Mouse (Mus musculus) cerebral cortex, adult 2 months (tissue): ENCODE results near the gene Snd1.

Source experiments
- WGBS: fragments of 180-500 bp; shearing (Covaris S2); methylation state at CpG from one replicate; pipeline ENCODE4 v1.1.7; 2018; 5-methylcytosine and 5-hydroxymethylcytosine counted together

Gene Snd1

DNA sequence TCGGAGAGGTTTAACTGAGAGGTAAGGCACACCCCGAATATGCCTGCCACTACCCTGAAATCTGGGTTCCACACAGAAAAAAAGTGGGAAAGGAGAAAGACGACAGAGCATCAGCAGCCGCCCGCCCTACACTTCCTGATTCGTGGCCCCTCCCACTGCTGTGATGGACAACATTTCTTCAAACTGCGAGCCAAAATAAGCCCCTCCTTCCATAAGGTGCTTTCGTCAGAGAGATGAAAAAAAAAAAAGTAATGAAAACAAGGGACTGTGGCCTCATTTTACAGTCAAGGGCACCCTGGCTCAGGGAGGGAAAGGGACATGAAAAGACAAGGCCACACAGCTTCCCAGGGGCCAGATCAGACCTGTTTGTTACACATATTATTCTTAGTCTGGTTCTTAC lies 504.6 kb downstream of the Snd1 start:
- WGBS, result 74% methylated on average over 8 of the region's 8 CpGs

DNA sequence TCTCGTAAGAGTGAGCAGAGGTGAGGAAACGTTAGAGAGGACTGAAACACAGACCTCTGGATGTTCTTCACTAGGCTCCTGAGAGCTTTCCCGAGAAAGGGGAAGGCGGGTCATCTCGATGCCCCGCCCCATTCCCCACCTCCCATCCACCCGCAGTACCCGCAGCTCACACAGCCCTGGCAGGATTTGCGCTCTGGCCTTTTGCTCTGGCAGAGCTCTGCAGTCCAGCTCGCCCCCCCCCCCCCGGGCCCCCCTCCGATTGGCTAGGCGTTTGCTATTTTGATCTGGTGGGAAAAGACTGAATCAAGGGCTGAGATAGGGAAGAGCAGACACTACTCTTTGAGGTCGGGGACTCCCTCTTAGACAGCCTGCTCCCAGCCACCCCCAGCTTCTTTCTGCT lies 505.3 kb downstream of the Snd1 start:
- WGBS, result 8% methylated on average over 14 of the region's 14 CpGs

DNA sequence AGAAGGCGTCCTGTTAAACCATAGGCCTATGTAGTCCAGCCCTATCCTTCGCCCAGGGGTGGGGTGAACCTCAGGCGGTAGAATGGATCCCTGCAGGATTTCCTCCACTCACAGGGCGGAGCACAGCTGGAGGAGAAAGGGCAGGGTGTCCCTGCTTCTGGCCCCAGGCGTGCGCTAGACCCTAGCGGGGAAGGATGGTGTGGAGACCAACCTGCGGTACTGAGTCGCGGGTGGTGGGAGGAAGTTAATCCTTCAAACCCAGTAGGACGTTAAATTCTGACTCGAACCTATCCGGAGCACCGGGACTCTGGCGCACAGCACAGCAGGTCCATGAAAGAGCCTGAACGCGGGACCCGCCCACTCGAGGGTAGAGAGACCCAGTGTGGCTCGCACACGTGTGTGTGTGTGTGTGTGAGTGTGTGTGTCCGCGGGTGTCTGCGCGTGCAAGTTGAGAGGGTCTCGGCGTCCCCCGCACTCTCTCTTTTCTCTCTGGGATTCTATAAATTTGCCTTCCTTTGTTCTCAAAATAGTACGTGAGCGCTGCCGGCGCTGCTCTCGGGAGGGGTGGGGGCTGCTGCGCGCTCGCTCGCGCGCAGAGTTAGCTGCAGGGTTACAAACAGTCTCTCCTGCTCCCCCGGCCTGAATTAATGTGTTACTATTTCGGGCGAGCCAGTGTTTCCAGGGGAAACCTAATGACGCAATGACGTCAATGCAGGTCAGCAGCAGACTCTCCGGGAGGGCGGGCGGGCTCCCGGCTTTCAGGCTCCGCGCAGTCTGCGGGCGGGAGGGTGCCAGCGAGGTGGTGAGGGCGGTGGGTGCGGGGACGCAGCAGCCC lies 506.0 kb downstream of the Snd1 start:
- WGBS, result 1% methylated on average over 56 of the region's 56 CpGs

DNA sequence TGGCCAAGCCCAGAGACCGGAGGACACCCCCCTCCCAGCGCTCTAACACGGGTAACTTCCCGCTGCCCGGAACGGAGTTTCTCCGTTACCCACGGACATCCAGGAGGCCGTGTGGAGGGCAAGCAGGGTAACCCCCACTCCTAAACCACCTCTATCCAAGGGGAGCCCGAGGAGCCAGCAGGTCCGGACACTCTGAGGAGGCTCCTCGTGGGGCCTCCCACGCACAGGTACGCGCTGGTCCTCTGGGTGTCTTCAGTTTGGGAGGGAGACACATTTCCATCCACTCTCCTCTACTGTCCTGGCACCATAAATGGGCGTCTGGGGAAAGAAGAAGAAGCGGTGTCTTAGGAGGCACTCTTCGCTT lies 506.6 kb downstream of the Snd1 start:
- WGBS, result 6% methylated on average over 18 of the region's 18 CpGs

DNA sequence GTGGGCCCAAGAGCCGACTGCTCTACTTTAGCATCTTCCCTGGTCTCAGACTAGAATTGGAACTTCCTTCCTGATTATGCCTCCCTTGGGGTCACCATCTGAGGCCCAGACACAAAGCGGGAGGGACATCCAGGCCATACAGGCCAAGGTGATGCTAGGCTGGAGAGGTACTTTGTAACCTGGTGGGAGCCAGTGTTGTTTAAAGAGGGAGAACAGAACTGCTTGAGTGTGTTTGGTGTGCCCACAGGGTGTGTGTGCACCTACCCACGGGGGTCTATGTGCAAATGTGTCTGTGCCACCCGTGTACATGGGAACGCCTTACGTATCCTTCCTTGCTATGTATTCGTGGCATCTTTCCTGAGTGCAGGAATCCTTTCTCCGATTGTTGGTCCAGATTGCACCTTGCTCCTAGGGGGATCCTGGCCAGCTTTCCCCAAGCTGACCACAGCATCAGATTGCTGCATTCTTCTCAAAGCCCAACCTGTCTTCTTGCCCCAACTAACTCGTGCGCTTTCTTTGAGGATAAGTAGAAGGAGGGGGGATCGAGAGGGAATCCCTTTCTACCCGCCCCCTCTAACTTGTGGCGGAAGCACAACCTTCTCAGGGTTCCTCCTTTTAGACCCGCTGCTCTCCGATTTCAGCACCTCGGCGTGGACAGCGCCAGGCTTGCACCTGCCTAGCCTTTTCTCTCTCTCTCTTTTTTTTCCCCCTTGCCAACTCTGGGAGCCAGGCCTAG lies 507.2 kb downstream of the Snd1 start:
- 25% methylated on average over 18 of the region's 18 CpGs for WGBS

DNA sequence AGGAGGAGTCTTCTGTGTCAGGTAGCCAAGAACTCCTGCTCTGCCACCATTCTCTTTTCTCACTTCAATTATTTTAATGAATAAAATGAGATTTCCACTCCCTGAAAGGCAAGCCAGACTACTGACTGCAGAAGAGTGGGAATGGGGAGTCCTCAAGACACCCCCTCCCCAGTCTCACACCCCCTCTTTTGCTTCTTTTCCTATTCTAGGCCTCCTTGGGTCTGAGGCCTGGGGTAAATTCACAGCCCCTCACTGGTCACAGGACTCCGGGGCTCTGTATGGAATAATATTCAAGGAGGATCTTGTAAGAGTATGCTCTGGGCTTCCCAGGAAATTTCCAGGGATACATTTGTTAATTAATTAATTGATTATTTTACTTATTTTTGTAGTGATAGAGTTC lies 507.9 kb downstream of the Snd1 start:
- 79% methylated on average over 1 of the region's 1 CpGs for WGBS
